Mouse (Mus musculus) cortical plate, adult 2 months (tissue): Measurements from ENCODE around the gene Smtnl1.

ENCODE experiments used
- CTCF ChIP-seq: fragments of 200-500 bp; IDR thresholded peaks from 2 replicates; pipeline ENCODE4 v1.5.1; 2011; ENCODE audit warnings: mild to moderate bottlenecking, control low read depth, low read length; ENCODE audit not compliant: insufficient read depth; ENCODE audit errors: extremely low read depth
- POLR2A ChIP-seq: fragments of 200-500 bp; IDR thresholded peaks from 2 replicates; pipeline ENCODE4 v1.6.1; 2011; ENCODE audit warnings: mild to moderate bottlenecking, low read length, control low read depth; ENCODE audit not compliant: insufficient read depth; ENCODE audit errors: extremely low read depth

- TF ChIP-seq CTCF = no peak
- no peak for TF ChIP-seq POLR2A
These were observed 29.9 kb downstream of the Smtnl1 start for GRCm38 (mm10) chr2:84792516-84792915.
